Mouse (Mus musculus): ENCODE measurements around the gene Ripply3.
"Not testable (repeated sequence)": the region's sequence is repeated elsewhere in the genome, so short reads cannot be mapped to it uniquely, and the experiment has no call there.

The Ripply3 gene

DNA sequence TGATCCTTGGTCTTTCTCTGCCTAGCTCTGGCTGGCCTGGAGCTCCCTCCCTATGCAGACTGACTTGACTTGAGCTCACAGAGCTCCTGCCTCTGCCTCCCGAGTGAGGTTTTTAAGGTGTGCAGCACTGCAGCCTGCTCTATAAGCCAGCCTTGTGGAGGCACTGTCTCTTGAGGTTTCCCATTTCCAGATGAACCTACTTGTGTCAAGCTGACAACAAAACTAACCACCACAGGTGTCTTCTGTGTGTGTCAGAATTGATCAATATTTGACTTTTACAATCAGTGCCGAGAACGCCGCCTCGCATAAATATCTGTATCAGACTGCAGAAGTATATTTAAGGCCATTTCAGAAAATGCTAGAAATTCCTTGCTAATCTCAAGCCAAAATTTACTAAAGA is 13.6 kb upstream of the Ripply3 start:
- no peak for DNase-seq (ENCODE audit: low spot score)

GRCm38 (mm10) chr16:94315215-94315614 is 13.0 kb upstream of the Ripply3 start:
- DNase-seq (ENCODE audit: low spot score), result no peak

DNA sequence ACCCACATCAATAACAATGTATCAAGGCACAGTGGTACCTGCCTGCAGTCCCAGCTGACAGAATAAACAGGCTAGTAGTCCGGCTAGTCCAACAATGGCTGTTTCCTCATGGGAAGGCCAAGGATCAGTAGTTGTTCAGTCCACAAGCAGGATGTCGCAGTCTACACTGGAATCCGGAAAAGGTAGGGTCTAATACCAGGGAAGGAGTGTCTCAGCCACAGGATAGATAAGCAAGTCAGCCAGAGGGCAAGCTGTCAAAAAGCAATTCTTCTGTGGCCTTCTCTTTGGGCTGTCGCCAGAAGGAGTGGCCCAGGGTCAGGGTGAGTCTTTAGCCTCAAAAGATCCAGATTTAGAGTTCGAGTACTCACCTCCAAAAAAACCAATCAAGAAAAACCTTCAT is 10.5 kb upstream of the Ripply3 start:
- DNase-seq (ENCODE audit: low spot score), result no peak

- DNase-seq (ENCODE audit: low spot score), result no peak
Measured at GRCm38 (mm10) chr16:94320223-94320622, 8.0 kb upstream of the Ripply3 start.

GRCm38 (mm10) chr16:94323681-94324080 is 4.5 kb upstream of the Ripply3 start:
- DNase-seq (ENCODE audit: low spot score), result no peak

- DNase-seq (ENCODE audit: low spot score), result no peak
Measured at GRCm38 (mm10) chr16:94326008-94326407, 2.2 kb upstream of the Ripply3 start.

- no peak for DNase-seq (ENCODE audit: low spot score)
Measured at GRCm38 (mm10) chr16:94328881-94329867, 954 bp downstream of the Ripply3 start.

- no peak for DNase-seq (ENCODE audit: low spot score)
Measured at GRCm38 (mm10) chr16:94330429-94330828, 2.2 kb downstream of the Ripply3 start.

DNA sequence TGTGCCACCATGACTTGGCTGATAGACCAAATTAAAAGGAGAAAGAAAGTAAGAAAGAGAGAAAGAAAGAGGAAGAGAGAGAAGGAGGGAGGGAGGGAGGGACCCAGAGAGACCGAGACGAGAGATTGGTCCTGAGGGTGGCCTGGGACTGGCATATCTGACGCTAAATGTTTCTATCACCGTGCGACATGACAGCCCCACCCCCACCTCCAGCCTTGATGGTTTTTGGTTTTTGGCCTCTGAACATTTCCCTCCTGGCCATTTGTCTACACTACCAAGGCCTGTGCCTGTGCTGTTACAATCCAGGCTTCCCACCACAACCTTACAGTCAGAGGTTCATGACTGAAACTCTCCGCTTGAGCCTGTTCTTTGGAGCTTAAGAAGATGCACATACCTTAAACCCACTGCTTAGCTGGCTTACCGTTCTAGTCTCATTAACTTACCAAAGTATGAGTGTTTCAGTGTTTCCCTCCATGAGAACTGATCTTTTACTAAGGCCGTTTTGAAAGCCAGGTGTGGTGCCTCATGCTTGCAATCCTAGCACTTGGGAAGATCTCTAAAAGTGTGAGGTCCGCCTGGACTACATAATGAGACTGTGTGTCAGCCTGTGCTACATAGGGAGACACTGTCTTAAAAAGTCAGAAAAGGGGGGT is 3.1 kb downstream of the Ripply3 start:
- DNase-seq (ENCODE audit: low spot score), result no peak

GRCm38 (mm10) chr16:94331886-94332252 is 3.6 kb downstream of the Ripply3 start:
- DNase-seq (ENCODE audit: low spot score), result peak; percentile 61

- no peak for DNase-seq (ENCODE audit: low spot score)
Measured at GRCm38 (mm10) chr16:94335656-94336055, 7.4 kb downstream of the Ripply3 start.

- not testable (repeated sequence) for DNase-seq (ENCODE audit: low spot score)
Measured at GRCm38 (mm10) chr16:94339164-94340160, 11.2 kb downstream of the Ripply3 start.

- no peak for DNase-seq (ENCODE audit: low spot score)
Measured at GRCm38 (mm10) chr16:94345733-94346132, 17.5 kb downstream of the Ripply3 start.

DNA sequence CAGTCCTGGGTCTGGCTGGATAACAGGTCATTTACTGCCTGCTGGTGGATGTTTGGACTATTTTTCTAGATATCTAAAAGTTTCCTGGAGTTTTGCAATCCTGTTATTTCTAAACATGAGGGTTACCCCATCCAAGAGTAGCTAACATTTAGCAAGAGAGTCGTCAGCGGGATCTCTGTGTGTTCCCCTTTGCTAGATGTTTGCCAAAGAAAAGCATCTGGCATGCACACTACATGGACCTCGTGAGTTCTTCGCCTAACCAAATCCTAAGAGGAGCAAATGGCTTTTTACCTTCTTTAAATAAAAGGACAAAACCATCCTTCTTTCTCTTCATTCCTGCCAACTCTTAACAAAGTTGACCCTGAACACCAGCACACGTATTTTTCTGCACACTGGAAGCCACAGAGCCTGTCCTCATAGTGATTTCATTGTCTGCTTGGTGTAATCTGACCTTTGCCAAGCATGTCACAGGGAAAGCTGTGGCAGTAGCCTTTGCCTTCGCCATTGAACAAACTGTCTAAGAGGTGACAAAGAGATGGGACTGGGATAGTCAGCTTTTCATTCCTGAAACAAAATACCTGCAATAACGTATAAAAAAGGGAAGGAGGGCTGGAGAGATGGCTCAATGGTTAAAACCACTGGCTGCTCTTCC is 19.0 kb downstream of the Ripply3 start:
- DNase-seq (ENCODE audit: low spot score), result no peak

- no peak for DNase-seq (ENCODE audit: low spot score)
Measured at GRCm38 (mm10) chr16:94348779-94349178, 20.6 kb downstream of the Ripply3 start.

- DNase-seq (ENCODE audit: low spot score), result peak; percentile 28
Measured at GRCm38 (mm10) chr16:94349588-94350286, 21.5 kb downstream of the Ripply3 start.

DNA sequence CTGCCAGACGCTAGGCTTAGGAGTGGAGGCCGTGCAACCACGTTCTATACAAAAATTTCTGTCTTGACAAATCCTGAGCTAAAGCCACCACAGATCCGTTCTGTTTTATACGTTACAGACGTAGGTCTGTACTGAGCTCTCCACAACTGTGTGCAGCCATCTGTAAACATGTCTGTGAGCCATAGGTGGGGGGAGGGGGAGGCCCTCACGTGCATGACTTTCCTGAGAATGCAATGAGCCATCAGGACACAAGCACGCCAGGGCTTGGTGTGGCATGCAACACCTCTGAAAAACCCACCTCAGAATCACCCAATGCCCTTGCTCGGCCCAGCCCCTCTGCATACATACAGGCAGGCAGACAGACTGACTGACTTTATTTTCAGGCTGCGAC is 22.1 kb downstream of the Ripply3 start:
- no peak for DNase-seq (ENCODE audit: low spot score)

DNA sequence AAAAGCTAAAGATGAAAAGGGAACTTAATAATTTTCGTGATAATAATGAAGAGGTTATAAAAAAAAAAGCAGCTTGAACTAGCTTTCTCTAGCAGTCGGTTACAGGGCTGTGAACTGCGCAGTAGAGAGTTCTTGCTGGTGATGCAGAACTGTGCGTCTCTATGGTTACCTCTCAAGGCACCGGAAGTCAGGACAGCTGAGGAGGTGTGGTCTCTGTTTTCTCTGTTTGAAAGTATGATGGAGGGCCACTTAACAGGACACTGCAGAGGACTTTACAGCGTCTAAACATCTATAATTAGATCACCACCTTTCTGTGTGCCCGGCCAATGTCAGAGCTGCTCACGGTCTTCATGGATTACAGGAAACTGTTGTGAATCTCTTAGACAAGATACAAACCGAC is 26.2 kb downstream of the Ripply3 start:
- DNase-seq (ENCODE audit: low spot score), result peak; percentile 24

GRCm38 (mm10) chr16:94356046-94356445 is 27.8 kb downstream of the Ripply3 start:
- no peak for DNase-seq (ENCODE audit: low spot score)

- no peak for DNase-seq (ENCODE audit: low spot score)
Measured at GRCm38 (mm10) chr16:94356776-94357494, 28.7 kb downstream of the Ripply3 start.

All from layer of hippocampus, adult 11-12 months (tissue).